ENCODE assay signal across 26 mouse cellular contexts in genomic region chr1:182679169-182679568, GRCm38 (mm10).
DNase-seq lines count a peak whose midpoint lies in the region; ATAC-seq and TF ChIP-seq lines count a peak whose summit lies in the region.
"Had no signal": no experiment of that assay in that cellular context is flagged by ENCODE, and none has a peak within 500 bp of the region (broad histone marks: within the 10 kb centered on the region; RNA-seq: fewer than 3 reads in every experiment).

No protein-coding gene starts in this region.

- WGBS in hindbrain, embryonic 12.5 days, result 63% methylated on average over 3 of the region's 3 CpGs
- 66% methylated on average over 3 of the region's 3 CpGs for WGBS in hindbrain, embryonic 14.5 days
- 50% methylated on average over 3 of the region's 3 CpGs for WGBS in lung, embryonic 16.5 days
- 67% methylated on average over 3 of the region's 3 CpGs for WGBS in lung, adult 2 months

- 0 out of 2 replicates have a peak, but pooled peaks have one; percentile 35 for ATAC-seq in hindbrain, embryonic 12.5 days (ENCODE audit: low FRiP score)
- ATAC-seq in hindbrain, embryonic 14.5 days (ENCODE audit: low FRiP score), result no peak
- 0 out of 2 replicates have a peak, but pooled peaks have one; percentile 29 for ATAC-seq in lung, embryonic 16.5 days (ENCODE audit: low read depth)
- ATAC-seq: forebrain, embryonic 13.5 days; intestine, embryonic 16.5 days; liver, embryonic 12.5 days; liver, postnatal 0 days; midbrain, embryonic 16.5 days; Patski had no signal

- H3K4me3 ChIP-seq in hindbrain, embryonic 12.5 days, result no peak overlapping the region
- no peak overlapping the region for H3K4me3 ChIP-seq in hindbrain, embryonic 14.5 days (replicated peaks; ENCODE audit: low read length)
- H3K4me3 ChIP-seq in lung, embryonic 16.5 days (ENCODE audit: low read length), result no peak overlapping the region
- no peak overlapping the region for H3K4me3 ChIP-seq in lung, adult 2 months (replicated peaks; ENCODE audit: extremely low read depth, low read depth, low read length)
- H3K4me3 ChIP-seq: embryonic facial prominence, embryonic 15.5 days; forebrain, embryonic 13.5 days; heart, embryonic 13.5 days; layer of hippocampus, adult 2 months; left cerebral cortex, adult 2 months; liver, embryonic 12.5 days had no signal

- H3K4me2 ChIP-seq in hindbrain, embryonic 12.5 days (replicated peaks), result no peak overlapping the region
- no peak overlapping the region for H3K4me2 ChIP-seq in hindbrain, embryonic 14.5 days (replicated peaks)
- H3K4me2 ChIP-seq in lung, embryonic 16.5 days (ENCODE audit: low read depth, low read length), result no peak overlapping the region
- H3K4me2 ChIP-seq: embryonic facial prominence, embryonic 15.5 days; forebrain, embryonic 13.5 days; heart, embryonic 13.5 days; liver, embryonic 12.5 days had no signal

- DNase-seq in hindbrain, embryonic 14.5 days (ENCODE audit: low spot score), result no peak
- no peak for DNase-seq in lung, adult 2 months
- peak; percentile 55 for DNase-seq in thymus, postnatal 4 days
- no peak for DNase-seq in thymus, postnatal 36 days
- DNase-seq in urinary bladder, postnatal 14 days (ENCODE audit: low spot score), result no peak
- DNase-seq in gastrocnemius, postnatal 25 days, result no peak
- DNase-seq: adrenal gland, postnatal 10 days; cerebellum, adult 8-10 months; cerebellum, postnatal 25 days; gastrocnemius, postnatal 36 days; heart, adult 18-20 months; heart, postnatal 10 days; liver, postnatal 0 days; right cerebral cortex, postnatal 25 days; thymus, adult 18-20 months had no signal

- TF ChIP-seq POLR2A in lung, adult 2 months (IDR thresholded peaks at IDR 0.05; ENCODE audit: borderline replicate concordance, extremely low read depth, low read depth, low read length), result no peak

- TF ChIP-seq CTCF in lung, adult 2 months (IDR thresholded peaks at IDR 0.05; ENCODE audit: insufficient read depth, low read length), result no peak

- H3K27ac ChIP-seq in hindbrain, embryonic 12.5 days, result no peak overlapping the region
- H3K27ac ChIP-seq in hindbrain, embryonic 14.5 days, result no peak overlapping the region
- peak overlapping the region; percentile 91 for H3K27ac ChIP-seq in lung, embryonic 16.5 days (ENCODE audit: low read length)
- H3K27ac ChIP-seq: embryonic facial prominence, embryonic 15.5 days; forebrain, embryonic 13.5 days; heart, embryonic 13.5 days; layer of hippocampus, adult 2 months; left cerebral cortex, adult 2 months; liver, embryonic 12.5 days had no signal

- no peak overlapping the region for H3K9ac ChIP-seq in hindbrain, embryonic 12.5 days
- no peak overlapping the region for H3K9ac ChIP-seq in hindbrain, embryonic 14.5 days
- no peak overlapping the region for H3K9ac ChIP-seq in lung, embryonic 16.5 days (ENCODE audit: low read length)
- H3K9ac ChIP-seq: embryonic facial prominence, embryonic 15.5 days; forebrain, embryonic 13.5 days; heart, embryonic 13.5 days; liver, embryonic 12.5 days; liver, postnatal 0 days had no signal

- peaks cover 6% of the 10 kb centered on the region for H3K27me3 ChIP-seq in hindbrain, embryonic 12.5 days
- no peaks in the 10 kb centered on the region for H3K27me3 ChIP-seq in hindbrain, embryonic 14.5 days (ENCODE audit: control insufficient read depth, insufficient read depth, low read length)
- H3K27me3 ChIP-seq in lung, embryonic 16.5 days (ENCODE audit: control insufficient read depth, insufficient read depth, low read depth, low read length), result no peaks in the 10 kb centered on the region
- H3K27me3 ChIP-seq: embryonic facial prominence, embryonic 15.5 days; forebrain, embryonic 13.5 days; liver, embryonic 12.5 days; Patski had no signal

- peaks cover 10% of the 10 kb centered on the region; the same call in 1 of the 2 replicates for H3K4me1 ChIP-seq in hindbrain, embryonic 12.5 days
- H3K4me1 ChIP-seq in hindbrain, embryonic 14.5 days (replicated peaks; ENCODE audit: control insufficient read depth, insufficient read depth, low read length), result peaks cover 4% of the 10 kb centered on the region; the same call in 1 of the 2 replicates
- H3K4me1 ChIP-seq in lung, embryonic 16.5 days (replicated peaks; ENCODE audit: control insufficient read depth, insufficient read depth, low read length), result peaks cover 16% of the 10 kb centered on the region
- H3K4me1 ChIP-seq in lung, adult 2 months (ENCODE audit: control insufficient read depth, insufficient read depth, low read length), result peaks cover 3% of the 10 kb centered on the region; the same call in 1 of the 2 replicates
- H3K4me1 ChIP-seq: liver, embryonic 12.5 days had no signal

- H3K36me3 ChIP-seq in hindbrain, embryonic 12.5 days, result no peaks in the 10 kb centered on the region
- no peaks in the 10 kb centered on the region for H3K36me3 ChIP-seq in hindbrain, embryonic 14.5 days (replicated peaks; ENCODE audit: control insufficient read depth, insufficient read depth)
- H3K36me3 ChIP-seq in lung, embryonic 16.5 days (ENCODE audit: control insufficient read depth, insufficient read depth, low read length), result no peaks in the 10 kb centered on the region
- H3K36me3 ChIP-seq: embryonic facial prominence, embryonic 15.5 days; heart, embryonic 13.5 days; liver, embryonic 12.5 days had no signal

- peaks cover 8% of the 10 kb centered on the region; the same call in 1 of the 2 replicates for H3K9me3 ChIP-seq in hindbrain, embryonic 12.5 days (replicated peaks)
- no peaks in the 10 kb centered on the region for H3K9me3 ChIP-seq in hindbrain, embryonic 14.5 days (ENCODE audit: control insufficient read depth, low read length)
- H3K9me3 ChIP-seq in lung, embryonic 16.5 days (ENCODE audit: control insufficient read depth, low read length), result peaks cover 4% of the 10 kb centered on the region; the same call in 1 of the 2 replicates
- H3K9me3 ChIP-seq: embryonic facial prominence, embryonic 15.5 days; forebrain, embryonic 13.5 days; liver, embryonic 12.5 days had no signal
